Mouse (Mus musculus): ENCODE data around the gene Mybl2. TPM values are rescaled to one million over a fixed set of nuclear protein-coding genes. Genes with fewer than 3 reads are reported as not detected.

The Mybl2 gene
- total RNA-seq, 1 experiment from 2014 or later: 25.9 TPM

GRCm38 (mm10) chr2:163067233-163067632 lies 12.7 kb downstream of the Mybl2 start:
- no peak for ATAC-seq (replicated peaks; ENCODE audit: low read depth, poor library complexity, severe bottlenecking)

GRCm38 (mm10) chr2:163070213-163070612 lies 15.7 kb downstream of the Mybl2 start:
- ATAC-seq (replicated peaks; ENCODE audit: low read depth, poor library complexity, severe bottlenecking): no peak

- ATAC-seq (replicated peaks; ENCODE audit: low read depth, poor library complexity, severe bottlenecking): no peak
Measured at GRCm38 (mm10) chr2:163071590-163071989, 17.1 kb downstream of the Mybl2 start.

- ATAC-seq (replicated peaks; ENCODE audit: low read depth, poor library complexity, severe bottlenecking): no peak
Measured at GRCm38 (mm10) chr2:163073023-163073757, 18.7 kb downstream of the Mybl2 start.

GRCm38 (mm10) chr2:163074006-163074405 lies 19.5 kb downstream of the Mybl2 start:
- ATAC-seq (replicated peaks; ENCODE audit: low read depth, poor library complexity, severe bottlenecking): no peak

GRCm38 (mm10) chr2:163074808-163075207 lies 20.3 kb downstream of the Mybl2 start:
- no peak for ATAC-seq (replicated peaks; ENCODE audit: low read depth, poor library complexity, severe bottlenecking)

- no peak for ATAC-seq (replicated peaks; ENCODE audit: low read depth, poor library complexity, severe bottlenecking)
Measured at GRCm38 (mm10) chr2:163075234-163075633, 20.7 kb downstream of the Mybl2 start.

- ATAC-seq (replicated peaks; ENCODE audit: low read depth, poor library complexity, severe bottlenecking): no peak
Measured at GRCm38 (mm10) chr2:163079041-163079440, 24.6 kb downstream of the Mybl2 start.

- peak; percentile 76 for ATAC-seq (replicated peaks; ENCODE audit: low read depth, poor library complexity, severe bottlenecking)
Measured at GRCm38 (mm10) chr2:163082591-163082990, 28.1 kb downstream of the Mybl2 start.

GRCm38 (mm10) chr2:163084519-163084918 lies 30.0 kb downstream of the Mybl2 start:
- no peak for ATAC-seq (replicated peaks; ENCODE audit: low read depth, poor library complexity, severe bottlenecking)

- ATAC-seq (replicated peaks; ENCODE audit: low read depth, poor library complexity, severe bottlenecking): no peak
Measured at GRCm38 (mm10) chr2:163085047-163085446, 30.6 kb downstream of the Mybl2 start.

- ATAC-seq (replicated peaks; ENCODE audit: low read depth, poor library complexity, severe bottlenecking): peak; percentile 37; the same call in 1 of the 2 replicates
Measured at GRCm38 (mm10) chr2:163086561-163086960, 32.1 kb downstream of the Mybl2 start.

- ATAC-seq (replicated peaks; ENCODE audit: low read depth, poor library complexity, severe bottlenecking): no peak
Measured at GRCm38 (mm10) chr2:163087728-163088127, 33.2 kb downstream of the Mybl2 start, which contains the start of gene Gtsf1l. Gene Gtsf1l, minus strand, starts transcription at chr2:163087855.

- ATAC-seq (replicated peaks; ENCODE audit: low read depth, poor library complexity, severe bottlenecking): peak; percentile 55; the same call in 1 of the 2 replicates
Measured at GRCm38 (mm10) chr2:163089475-163090123, 35.1 kb downstream of the Mybl2 start.

- no peak for ATAC-seq (replicated peaks; ENCODE audit: low read depth, poor library complexity, severe bottlenecking)
Measured at GRCm38 (mm10) chr2:163094909-163095308, 40.4 kb downstream of the Mybl2 start.

- ATAC-seq (replicated peaks; ENCODE audit: low read depth, poor library complexity, severe bottlenecking): no peak
Measured at GRCm38 (mm10) chr2:163095784-163096183, 41.3 kb downstream of the Mybl2 start.

GRCm38 (mm10) chr2:163099919-163100318 lies 45.4 kb downstream of the Mybl2 start:
- peak; percentile 57 for ATAC-seq (replicated peaks; ENCODE audit: low read depth, poor library complexity, severe bottlenecking)

GRCm38 (mm10) chr2:163100551-163100950 lies 46.1 kb downstream of the Mybl2 start:
- ATAC-seq (replicated peaks; ENCODE audit: low read depth, poor library complexity, severe bottlenecking): peak; percentile 19

GRCm38 (mm10) chr2:163101646-163102203 lies 47.2 kb downstream of the Mybl2 start:
- peak; percentile 57 for ATAC-seq (replicated peaks; ENCODE audit: low read depth, poor library complexity, severe bottlenecking)

GRCm38 (mm10) chr2:163102216-163102615 lies 47.7 kb downstream of the Mybl2 start:
- no peak for ATAC-seq (replicated peaks; ENCODE audit: low read depth, poor library complexity, severe bottlenecking)
